Mouse (Mus musculus) left cerebral cortex, adult 11 months (tissue): Measurements from ENCODE around the gene Amh.

Experiments
- DNase-seq: peaks from one replicate; pipeline ENCODE4 v3.0.0; 2022; ENCODE audit warnings: low spot score

Amh gene

GRCm38 (mm10) chr10:80785963-80786362 lies 19.1 kb upstream of the Amh start:
- no peak for DNase-seq

DNA sequence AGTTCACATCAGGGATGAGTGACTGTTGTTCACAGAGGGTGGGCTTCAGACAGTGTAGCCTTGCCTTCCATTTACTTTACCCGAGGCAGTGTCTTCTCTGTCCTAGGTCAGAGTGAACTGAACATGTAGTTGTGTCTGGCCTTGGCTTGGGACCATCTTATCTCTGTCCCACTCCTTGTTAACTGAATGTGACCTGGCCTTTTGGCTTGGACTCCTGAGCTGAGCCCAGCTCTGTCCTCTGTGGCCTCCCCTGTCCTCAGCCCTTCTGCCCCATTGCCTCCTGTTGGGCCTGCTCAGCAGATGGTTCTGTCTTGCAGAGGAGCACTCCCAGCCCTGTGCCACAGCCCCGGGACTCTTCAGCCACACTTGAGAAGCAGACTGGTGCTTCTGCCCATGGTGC lies 17.5 kb upstream of the Amh start:
- no peak for DNase-seq

- DNase-seq = no peak
Observed at GRCm38 (mm10) chr10:80790761-80791404, 14.2 kb upstream of the Amh start.

GRCm38 (mm10) chr10:80791476-80792174 lies 13.4 kb upstream of the Amh start:
- DNase-seq = no peak

GRCm38 (mm10) chr10:80792175-80793032 lies 12.6 kb upstream of the Amh start:
- no peak for DNase-seq

- DNase-seq = no peak
Observed at GRCm38 (mm10) chr10:80793033-80793784, 11.8 kb upstream of the Amh start.

- no peak for DNase-seq
Observed at GRCm38 (mm10) chr10:80793803-80794202, 11.2 kb upstream of the Amh start.

- DNase-seq = no peak
Observed at GRCm38 (mm10) chr10:80794750-80795149, 10.3 kb upstream of the Amh start.

- no peak for DNase-seq
Observed at GRCm38 (mm10) chr10:80796307-80796848, 8.7 kb upstream of the Amh start.

GRCm38 (mm10) chr10:80797186-80798149 lies 7.6 kb upstream of the Amh start:
- DNase-seq = no peak

- peak; percentile 90 for DNase-seq
Observed at GRCm38 (mm10) chr10:80798150-80799006, 6.7 kb upstream of the Amh start, which contains the start of the genes Sf3a2 and Plekhj1. TSS of gene Sf3a2 (plus strand) at chr10:80798198. TSS of gene Plekhj1 (minus strand) at chr10:80798626.

DNA sequence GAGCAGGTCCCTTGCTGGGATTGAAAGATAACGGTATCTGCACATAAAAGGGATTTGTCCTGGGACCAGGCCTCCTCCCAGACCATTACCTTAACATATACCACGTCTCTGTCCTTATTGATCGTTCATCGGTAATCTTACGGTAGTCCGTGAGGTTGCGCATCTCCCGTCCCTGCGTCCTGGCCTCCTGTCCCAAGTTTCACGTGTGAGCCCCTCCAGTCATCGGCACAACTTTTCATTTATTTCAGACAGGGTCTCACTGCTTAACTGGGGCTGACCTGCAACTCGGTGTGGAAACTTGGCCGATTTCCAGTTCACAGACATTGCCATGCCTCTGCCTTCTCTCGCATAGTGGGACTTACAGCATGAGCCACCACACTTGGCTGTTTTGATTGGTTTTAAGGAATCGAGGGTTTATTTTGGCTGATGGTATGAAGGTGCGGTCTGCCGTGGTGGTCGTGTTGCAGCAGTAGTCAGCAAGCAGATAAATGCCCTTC lies 5.9 kb upstream of the Amh start:
- DNase-seq = no peak

- no peak for DNase-seq
Observed at GRCm38 (mm10) chr10:80802204-80802912, 2.7 kb upstream of the Amh start.

DNA sequence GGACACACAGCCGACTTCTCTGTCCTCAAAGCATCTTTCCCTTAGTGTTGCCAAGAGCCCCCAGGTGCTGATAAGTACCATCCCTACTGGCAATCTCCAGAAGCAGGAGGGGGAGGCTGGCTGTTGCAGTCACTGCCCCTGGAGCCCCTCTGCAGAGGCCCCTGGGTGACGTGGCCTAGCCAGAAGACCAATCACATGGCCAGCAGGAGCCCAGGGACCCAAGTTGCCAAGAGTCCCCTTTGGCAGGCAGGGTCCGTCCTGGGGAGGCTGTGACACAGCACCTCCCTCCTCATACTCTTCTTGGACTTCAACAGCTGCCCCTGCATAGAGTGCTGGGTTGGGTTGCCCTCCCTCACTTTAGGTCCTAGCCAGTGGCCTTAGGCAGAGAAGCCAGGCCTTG lies 2.0 kb upstream of the Amh start:
- DNase-seq = no peak

DNA sequence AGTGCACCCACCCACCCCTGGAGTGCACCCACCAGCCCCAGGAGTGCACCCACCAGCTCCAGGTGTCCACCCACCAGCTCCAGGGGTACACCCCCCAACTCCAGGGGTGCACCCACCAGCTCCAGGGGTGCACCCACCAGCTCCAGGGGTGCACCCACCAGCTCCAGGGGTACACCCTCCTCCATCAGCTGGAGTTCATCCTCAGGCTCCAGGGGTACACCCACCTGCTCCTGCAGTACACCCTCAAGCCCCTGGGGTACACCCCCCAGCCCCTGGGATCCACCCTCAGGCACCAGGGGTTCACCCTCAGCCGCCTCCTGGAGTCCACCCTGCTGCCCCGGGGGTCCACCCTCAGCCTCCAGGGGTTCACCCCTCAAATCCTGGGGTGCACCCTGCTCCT lies 703 bp upstream of the Amh start:
- no peak for DNase-seq

DNA sequence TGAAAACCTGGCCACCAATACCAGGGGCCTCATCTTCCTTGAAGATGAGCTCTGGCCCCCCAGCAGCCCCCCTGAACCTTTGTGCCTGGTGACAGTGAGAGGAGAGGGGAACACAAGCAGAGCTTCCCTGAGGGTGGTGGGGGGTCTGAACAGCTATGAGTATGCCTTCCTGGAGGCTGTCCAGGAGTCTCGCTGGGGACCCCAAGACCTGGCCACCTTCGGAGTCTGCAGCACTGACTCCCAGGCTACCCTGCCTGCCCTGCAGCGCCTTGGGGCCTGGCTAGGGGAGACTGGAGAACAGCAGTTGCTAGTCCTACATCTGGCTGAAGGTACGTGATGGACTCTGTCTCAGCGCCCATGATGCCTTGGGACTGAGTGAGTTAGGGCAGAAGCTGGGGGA lies 279 bp downstream of the Amh start:
- DNase-seq = no peak

- DNase-seq = no peak
Observed at GRCm38 (mm10) chr10:80805925-80806324, 882 bp downstream of the Amh start.

DNA sequence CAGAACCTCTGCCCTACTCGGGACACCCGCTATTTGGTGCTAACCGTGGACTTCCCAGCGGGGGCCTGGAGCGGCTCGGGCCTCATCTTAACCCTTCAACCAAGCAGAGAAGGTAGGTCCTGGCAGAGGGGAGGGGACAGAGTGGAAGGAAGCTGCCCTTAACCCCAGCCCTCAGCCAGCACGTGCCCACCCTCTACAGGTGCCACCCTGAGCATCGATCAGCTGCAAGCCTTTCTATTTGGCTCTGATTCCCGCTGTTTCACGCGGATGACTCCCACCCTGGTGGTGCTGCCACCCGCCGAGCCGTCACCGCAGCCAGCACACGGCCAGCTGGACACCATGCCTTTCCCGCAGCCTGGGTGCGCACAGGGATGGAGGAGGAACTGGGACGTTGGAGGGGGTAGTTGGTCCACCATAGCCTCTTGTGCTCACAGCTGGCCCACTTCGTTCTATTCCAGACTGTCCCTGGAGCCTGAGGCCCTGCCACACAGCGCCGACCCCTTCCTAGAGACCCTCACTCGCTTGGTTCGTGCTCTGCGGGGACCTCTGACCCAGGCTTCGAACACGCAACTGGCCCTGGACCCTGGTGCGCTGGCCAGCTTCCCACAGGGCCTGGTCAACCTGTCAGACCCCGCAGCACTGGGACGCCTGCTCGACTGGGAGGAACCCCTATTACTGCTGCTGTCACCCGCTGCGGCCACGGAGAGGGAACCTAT lies 1.5 kb downstream of the Amh start:
- DNase-seq = no peak
